Mouse (Mus musculus) megakaryocyte, embryonic 14.5 days (primary cell): ENCODE measurements around the gene Crtc2.

Experiments used
- FLI1 ChIP-seq: IDR thresholded peaks from 2 replicates; pipeline ENCODE4 v1.6.1; 2012; ENCODE audit warnings: low read length, inconsistent platforms, mixed read lengths
- GATA1 ChIP-seq: IDR thresholded peaks from 3 replicates; pipeline ENCODE4 v1.6.1; 2012; ENCODE audit warnings: mixed read lengths, low read length, inconsistent platforms, borderline replicate concordance

- TF ChIP-seq FLI1 (no peak), GATA1 (no peak)
Measured at GRCm38 (mm10) chr3:90266901-90267775, 13.2 kb downstream of the Crtc2 start.
